27 mouse cellular contexts compared by ENCODE assay signal in genomic region chr2:166233246-166233645, GRCm38 (mm10).
A peak's percentile ranks its signal among the peaks of the same experiment; 100 is the strongest.
DNase-seq lines count a peak whose midpoint lies in the region; ATAC-seq lines count a peak whose summit lies in the region.
"Had no signal": no experiment of that assay in that cellular context is flagged by ENCODE, and none has a peak within 500 bp of the region (broad histone marks: within the 10 kb centered on the region; RNA-seq: fewer than 3 reads in every experiment).

No protein-coding gene starts in this region.

- H3K4me1 ChIP-seq in hindbrain, embryonic 10.5 days (replicated peaks), result peaks cover 70% of the 10 kb centered on the region
- no peaks in the 10 kb centered on the region; the same call in 1 of the 2 replicates for H3K4me1 ChIP-seq in hindbrain, embryonic 16.5 days (ENCODE audit: control insufficient read depth, insufficient read depth, low read depth, low read length)
- peaks cover 27% of the 10 kb centered on the region for H3K4me1 ChIP-seq in midbrain, embryonic 10.5 days
- H3K4me1 ChIP-seq in midbrain, embryonic 14.5 days (ENCODE audit: control insufficient read depth, insufficient read depth, low read length), result peaks cover 9% of the 10 kb centered on the region
- H3K4me1 ChIP-seq in limb, embryonic 10.5 days, result peaks cover 50% of the 10 kb centered on the region
- H3K4me1 ChIP-seq in hindbrain, embryonic 13.5 days (replicated peaks), result peaks cover 17% of the 10 kb centered on the region

- H3K36me3 ChIP-seq in hindbrain, embryonic 10.5 days, result no peaks in the 10 kb centered on the region
- no peaks in the 10 kb centered on the region for H3K36me3 ChIP-seq in hindbrain, embryonic 16.5 days (ENCODE audit: control insufficient read depth, insufficient read depth, low read length)
- no peaks in the 10 kb centered on the region for H3K36me3 ChIP-seq in midbrain, embryonic 10.5 days
- H3K36me3 ChIP-seq in midbrain, embryonic 14.5 days (ENCODE audit: control insufficient read depth, insufficient read depth, low read length), result no peaks in the 10 kb centered on the region
- no peaks in the 10 kb centered on the region for H3K36me3 ChIP-seq in limb, embryonic 10.5 days
- H3K36me3 ChIP-seq in hindbrain, embryonic 13.5 days, result no peaks in the 10 kb centered on the region
- H3K36me3 ChIP-seq: forebrain, embryonic 15.5 days; heart, embryonic 12.5 days; hindbrain, embryonic 12.5 days; limb, embryonic 15.5 days; liver, embryonic 15.5 days; neural tube, embryonic 15.5 days had no signal

- peaks cover 61% of the 10 kb centered on the region for H3K27me3 ChIP-seq in hindbrain, embryonic 10.5 days (ENCODE audit: insufficient read depth, poor library complexity, severe bottlenecking)
- H3K27me3 ChIP-seq in hindbrain, embryonic 16.5 days (replicated peaks; ENCODE audit: control insufficient read depth, insufficient read depth, low read length), result peaks cover 4% of the 10 kb centered on the region; the same call in 1 of the 2 replicates
- no peaks in the 10 kb centered on the region; the same call in none of the 2 replicates for H3K27me3 ChIP-seq in midbrain, embryonic 10.5 days (ENCODE audit: low read depth, poor library complexity, severe bottlenecking)
- H3K27me3 ChIP-seq in midbrain, embryonic 14.5 days (ENCODE audit: control insufficient read depth, insufficient read depth, low read length), result no peaks in the 10 kb centered on the region
- no peaks in the 10 kb centered on the region for H3K27me3 ChIP-seq in limb, embryonic 10.5 days (ENCODE audit: low read depth, poor library complexity, severe bottlenecking)
- H3K27me3 ChIP-seq in hindbrain, embryonic 13.5 days, result peaks cover 34% of the 10 kb centered on the region
- H3K27me3 ChIP-seq: forebrain, embryonic 15.5 days; heart, embryonic 12.5 days; limb, embryonic 15.5 days; liver, embryonic 15.5 days had no signal

- H3K4me2 ChIP-seq in hindbrain, embryonic 16.5 days (ENCODE audit: low read length), result no peak overlapping the region
- no peak overlapping the region for H3K4me2 ChIP-seq in midbrain, embryonic 14.5 days (ENCODE audit: low read length)
- no peak overlapping the region for H3K4me2 ChIP-seq in hindbrain, embryonic 13.5 days
- H3K4me2 ChIP-seq: forebrain, embryonic 15.5 days; heart, embryonic 12.5 days; hindbrain, embryonic 12.5 days; limb, embryonic 15.5 days; liver, embryonic 15.5 days; midbrain, embryonic 11.5 days; neural tube, embryonic 15.5 days had no signal

- no peak for ATAC-seq in hindbrain, embryonic 16.5 days
- no peak for ATAC-seq in midbrain, embryonic 14.5 days (ENCODE audit: low FRiP score, low TSS enrichment)
- no peak for ATAC-seq in hindbrain, embryonic 13.5 days (ENCODE audit: low FRiP score)
- ATAC-seq: CD4-positive, CD25-positive, alpha-beta regulatory T cell, adult 4 months; forebrain, embryonic 15.5 days; inflammation-experienced regulatory T-cells, adult 6 months had no signal

- no peak overlapping the region for H3K4me3 ChIP-seq in hindbrain, embryonic 10.5 days
- H3K4me3 ChIP-seq in hindbrain, embryonic 16.5 days (ENCODE audit: low read length), result no peak overlapping the region
- no peak overlapping the region for H3K4me3 ChIP-seq in midbrain, embryonic 10.5 days
- H3K4me3 ChIP-seq in midbrain, embryonic 14.5 days (replicated peaks; ENCODE audit: low read depth, low read length), result no peak overlapping the region
- H3K4me3 ChIP-seq in limb, embryonic 10.5 days, result no peak overlapping the region
- H3K4me3 ChIP-seq in hindbrain, embryonic 13.5 days, result no peak overlapping the region
- H3K4me3 ChIP-seq: erythroblast, embryonic 14.5 days; forebrain, embryonic 15.5 days; heart, embryonic 12.5 days; hindbrain, embryonic 12.5 days; limb, embryonic 15.5 days; liver, embryonic 15.5 days; neural tube, embryonic 15.5 days had no signal

- 80% methylated on average over 1 of the region's 1 CpGs for WGBS in hindbrain, embryonic 10.5 days
- WGBS in hindbrain, embryonic 16.5 days, result 70% methylated on average over 1 of the region's 1 CpGs
- 78% methylated on average over 1 of the region's 1 CpGs for WGBS in midbrain, embryonic 10.5 days
- WGBS in midbrain, embryonic 14.5 days, result 87% methylated on average over 1 of the region's 1 CpGs
- WGBS in limb, embryonic 10.5 days, result 67% methylated on average over 1 of the region's 1 CpGs
- 79% methylated on average over 1 of the region's 1 CpGs for WGBS in hindbrain, embryonic 13.5 days

- no peak overlapping the region for H3K9ac ChIP-seq in hindbrain, embryonic 16.5 days (ENCODE audit: low read depth, low read length)
- H3K9ac ChIP-seq in midbrain, embryonic 14.5 days (replicated peaks; ENCODE audit: low read length), result no peak overlapping the region
- no peak overlapping the region for H3K9ac ChIP-seq in hindbrain, embryonic 13.5 days
- H3K9ac ChIP-seq: forebrain, embryonic 15.5 days; heart, embryonic 12.5 days; hindbrain, embryonic 12.5 days; limb, embryonic 15.5 days; liver, embryonic 15.5 days; neural tube, embryonic 15.5 days had no signal

- DNase-seq in hindbrain, embryonic 10.5 days (ENCODE audit: low spot score), result no peak
- DNase-seq in midbrain, embryonic 10.5 days (ENCODE audit: low spot score), result no peak
- DNase-seq in midbrain, embryonic 14.5 days, result no peak
- DNase-seq in limb, embryonic 10.5 days (ENCODE audit: low spot score), result no peak
- DNase-seq in spleen, adult 18-20 months, result no peak
- DNase-seq: adrenal gland, postnatal 14 days; cerebellum, adult 9-10 months; gastrocnemius, postnatal 14 days; heart, adult 11 months; heart, postnatal 10 days; right cerebral cortex, adult 18-20 months; right cerebral cortex, postnatal 4 days; thymus, adult 2 months; thymus, postnatal 4 days had no signal

- H3K27ac ChIP-seq in hindbrain, embryonic 10.5 days, result peak overlapping the region; percentile 72
- no peak overlapping the region for H3K27ac ChIP-seq in hindbrain, embryonic 16.5 days (ENCODE audit: low read depth, low read length)
- 0 out of 2 replicates have a peak overlapping the region, but pooled peaks have one; percentile 57 for H3K27ac ChIP-seq in midbrain, embryonic 10.5 days (replicated peaks)
- no peak overlapping the region for H3K27ac ChIP-seq in midbrain, embryonic 14.5 days (replicated peaks; ENCODE audit: low read depth, low read length)
- peak overlapping the region; percentile 83 for H3K27ac ChIP-seq in limb, embryonic 10.5 days
- no peak overlapping the region for H3K27ac ChIP-seq in hindbrain, embryonic 13.5 days
- H3K27ac ChIP-seq: forebrain, embryonic 15.5 days; hindbrain, embryonic 12.5 days; kidney, postnatal 0 days; liver, embryonic 15.5 days; neural tube, embryonic 15.5 days had no signal

- H3K9me3 ChIP-seq in hindbrain, embryonic 10.5 days, result no peaks in the 10 kb centered on the region
- H3K9me3 ChIP-seq in hindbrain, embryonic 16.5 days (ENCODE audit: control insufficient read depth, low read length), result no peaks in the 10 kb centered on the region
- no peaks in the 10 kb centered on the region for H3K9me3 ChIP-seq in midbrain, embryonic 10.5 days (replicated peaks)
- H3K9me3 ChIP-seq in midbrain, embryonic 14.5 days (ENCODE audit: control insufficient read depth, low read length), result no peaks in the 10 kb centered on the region
- no peaks in the 10 kb centered on the region for H3K9me3 ChIP-seq in limb, embryonic 10.5 days (replicated peaks)
- H3K9me3 ChIP-seq in hindbrain, embryonic 13.5 days, result no peaks in the 10 kb centered on the region
- H3K9me3 ChIP-seq: forebrain, embryonic 15.5 days; heart, embryonic 12.5 days; hindbrain, embryonic 12.5 days; limb, embryonic 15.5 days; liver, embryonic 15.5 days; neural tube, embryonic 15.5 days had no signal

Comparison
In these comparisons a context has a peak if more than half of its experiments do, and no peak if none do; other contexts are left out.
1. H3K27ac ChIP-seq: peak in hindbrain, embryonic 10.5 days (single experiment), midbrain, embryonic 10.5 days (single experiment) and limb, embryonic 10.5 days (single experiment); none in hindbrain, embryonic 16.5 days (single experiment), midbrain, embryonic 14.5 days (single experiment) and hindbrain, embryonic 13.5 days (single experiment).